ENCODE assay signal across 8 mouse cellular contexts in the genomic region with DNA sequence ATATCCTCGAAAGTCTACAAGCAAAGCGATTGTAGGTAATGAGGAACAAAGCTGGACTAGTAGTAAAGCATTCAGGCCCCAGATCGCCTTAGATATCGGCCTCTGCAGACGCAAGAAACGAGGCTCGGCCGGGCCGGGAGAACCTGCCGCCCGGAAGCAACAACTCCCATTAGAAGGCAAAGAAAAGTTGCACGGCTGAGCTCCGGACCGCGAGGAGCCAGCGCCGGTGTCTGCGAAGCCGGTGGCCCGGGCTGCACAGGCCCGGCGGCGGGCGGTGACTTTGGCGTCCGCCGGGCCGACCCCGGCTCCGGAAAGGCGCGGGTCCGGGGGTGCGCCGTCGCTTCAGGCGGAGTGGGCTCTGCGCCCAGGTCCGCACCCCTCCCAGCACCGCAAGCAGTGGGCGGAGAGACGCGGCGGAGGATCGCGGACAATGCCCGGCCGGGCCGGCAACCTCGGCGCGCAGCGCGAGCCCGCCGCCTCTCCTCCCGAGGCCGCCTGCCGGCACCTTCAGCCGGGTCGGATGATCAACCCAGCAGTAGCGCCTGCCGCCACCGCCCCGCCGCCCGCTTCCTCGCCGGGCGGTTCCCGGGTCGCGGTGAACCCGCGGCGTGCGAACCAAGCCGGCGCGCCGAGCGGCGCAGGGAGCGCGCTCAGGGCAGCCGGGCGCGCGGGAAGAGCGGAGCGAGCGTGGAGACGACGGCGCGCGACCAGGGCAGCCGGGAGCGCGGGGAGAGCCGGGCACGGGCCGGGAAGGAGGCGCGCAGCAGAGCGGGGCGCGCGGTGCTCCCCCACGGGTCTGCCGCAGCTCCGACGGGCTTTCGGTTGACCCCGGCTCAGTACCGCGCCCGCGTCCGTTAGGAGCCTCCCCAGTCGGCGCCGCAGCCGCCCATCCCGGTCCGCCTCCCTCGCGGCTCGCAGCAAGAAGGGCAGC. TPM values are rescaled to one million over a fixed set of nuclear protein-coding genes. Genes with fewer than 3 reads are reported as not detected.
DNase-seq lines count a peak whose midpoint lies in the region; ATAC-seq and TF ChIP-seq lines count a peak whose summit lies in the region.

No protein-coding gene starts in this region.

- peak overlapping the region; percentile 91 for H3K9ac ChIP-seq in kidney, embryonic 14.5 days (ENCODE audit: low read depth, low read length)
- peak overlapping the region; percentile 95 for H3K9ac ChIP-seq in liver, embryonic 12.5 days
- peak overlapping the region; percentile 88 for H3K9ac ChIP-seq in stomach, embryonic 15.5 days

- no peaks in the 10 kb centered on the region for H3K36me3 ChIP-seq in heart, embryonic 10.5 days
- no peaks in the 10 kb centered on the region; the same call in 1 of the 2 replicates for H3K36me3 ChIP-seq in kidney, embryonic 14.5 days (ENCODE audit: control insufficient read depth, insufficient read depth, low read length)
- H3K36me3 ChIP-seq in liver, embryonic 12.5 days = no peaks in the 10 kb centered on the region; the same call in 1 of the 2 replicates
- H3K36me3 ChIP-seq in stomach, embryonic 15.5 days = no peaks in the 10 kb centered on the region

- no peaks in the 10 kb centered on the region for H3K27me3 ChIP-seq in heart, embryonic 10.5 days (ENCODE audit: insufficient read depth, poor library complexity, severe bottlenecking)
- no peaks in the 10 kb centered on the region for H3K27me3 ChIP-seq in kidney, embryonic 14.5 days (ENCODE audit: control insufficient read depth, insufficient read depth, low read length)
- no peaks in the 10 kb centered on the region for H3K27me3 ChIP-seq in liver, embryonic 12.5 days (replicated peaks)
- H3K27me3 ChIP-seq in stomach, embryonic 15.5 days (replicated peaks) = no peaks in the 10 kb centered on the region

- no peak for TF ChIP-seq POLR2A in bone marrow macrophage, adult 2 months (IDR thresholded peaks at IDR 0.05; ENCODE audit: borderline replicate concordance, low read depth, low read length)
- TF ChIP-seq POLR2A in embryonic fibroblast, embryonic 13.5 days (IDR thresholded peaks at IDR 0.05; ENCODE audit: low read depth, low read length) = peak; percentile 24; the same call in 1 of the 2 replicates

- H3K4me3 ChIP-seq in bone marrow macrophage, adult 2 months (ENCODE audit: insufficient read depth, low read length) = peak overlapping the region; percentile 96
- H3K4me3 ChIP-seq in embryonic fibroblast, embryonic 13.5 days (ENCODE audit: insufficient read depth, low read length) = peak overlapping the region; percentile 88
- H3K4me3 ChIP-seq in heart, embryonic 10.5 days = peak overlapping the region; percentile 98
- peak overlapping the region; percentile 98 for H3K4me3 ChIP-seq in kidney, embryonic 14.5 days (ENCODE audit: low read length)
- H3K4me3 ChIP-seq in liver, embryonic 12.5 days = peak overlapping the region; percentile 97
- H3K4me3 ChIP-seq in stomach, embryonic 15.5 days (replicated peaks) = peak overlapping the region; percentile 99

- ATAC-seq in kidney, embryonic 14.5 days (ENCODE audit: low FRiP score, low TSS enrichment) = peak; percentile 55
- ATAC-seq in liver, embryonic 12.5 days = peak; percentile 26
- peak; percentile 23 for ATAC-seq in stomach, embryonic 15.5 days (ENCODE audit: insufficient read depth, low FRiP score, low read depth)

- peak; percentile 69 for DNase-seq in CD4-positive, CD25-positive, alpha-beta regulatory T cell, adult 2 months (ENCODE audit: low read depth, low spot score)
- peak; percentile 80 for DNase-seq in heart, embryonic 10.5 days (ENCODE audit: low spot score)
- DNase-seq in natural killer cell, adult 2 months (ENCODE audit: low spot score in 2 of 2) = peak; percentile 42 to 44

- no peak for TF ChIP-seq CTCF in bone marrow macrophage, adult 2 months (IDR thresholded peaks at IDR 0.05; ENCODE audit: low read depth, low read length)
- no peak for TF ChIP-seq CTCF in embryonic fibroblast, embryonic 13.5 days (IDR thresholded peaks at IDR 0.05; ENCODE audit: borderline replicate concordance, insufficient read depth, low read length)

- peaks cover 14% of the 10 kb centered on the region for H3K4me1 ChIP-seq in bone marrow macrophage, adult 2 months (ENCODE audit: control insufficient read depth, insufficient read depth, low read length)
- H3K4me1 ChIP-seq in embryonic fibroblast, embryonic 13.5 days (ENCODE audit: control insufficient read depth, insufficient read depth, low read length) = no peaks in the 10 kb centered on the region; the same call in 1 of the 2 replicates
- peaks cover 27% of the 10 kb centered on the region for H3K4me1 ChIP-seq in heart, embryonic 10.5 days
- H3K4me1 ChIP-seq in kidney, embryonic 14.5 days (ENCODE audit: control insufficient read depth, insufficient read depth, low read length) = peaks cover 20% of the 10 kb centered on the region; the same call in 1 of the 2 replicates
- H3K4me1 ChIP-seq in liver, embryonic 12.5 days = peaks cover 50% of the 10 kb centered on the region
- H3K4me1 ChIP-seq in stomach, embryonic 15.5 days = no peaks in the 10 kb centered on the region

- H3K27ac ChIP-seq in bone marrow macrophage, adult 2 months (ENCODE audit: insufficient read depth, low read depth, low read length) = peak overlapping the region; percentile 62; the same call in 1 of the 2 replicates
- peak overlapping the region; percentile 70 for H3K27ac ChIP-seq in embryonic fibroblast, embryonic 13.5 days (ENCODE audit: insufficient read depth, low read length)
- H3K27ac ChIP-seq in heart, embryonic 10.5 days = peak overlapping the region; percentile 97
- H3K27ac ChIP-seq in kidney, embryonic 14.5 days (ENCODE audit: low read depth, low read length) = peak overlapping the region; percentile 95
- peak overlapping the region; percentile 95 for H3K27ac ChIP-seq in liver, embryonic 12.5 days
- peak overlapping the region; percentile 97 for H3K27ac ChIP-seq in stomach, embryonic 15.5 days

- WGBS in heart, embryonic 10.5 days = under 1% methylated on average over 129 of the region's 129 CpGs
- WGBS in kidney, embryonic 14.5 days = under 1% methylated on average over 97 of the region's 129 CpGs
- under 1% methylated on average over 119 of the region's 129 CpGs for WGBS in liver, embryonic 12.5 days (ENCODE audit: insufficient replicate concordance)
- under 1% methylated on average over 78 of the region's 129 CpGs for WGBS in stomach, embryonic 15.5 days

- peak overlapping the region; percentile 69 for H3K4me2 ChIP-seq in kidney, embryonic 14.5 days (replicated peaks; ENCODE audit: low read depth, low read length)
- H3K4me2 ChIP-seq in liver, embryonic 12.5 days = peak overlapping the region; percentile 85
- peak overlapping the region; percentile 62 for H3K4me2 ChIP-seq in stomach, embryonic 15.5 days

- H3K9me3 ChIP-seq in heart, embryonic 10.5 days = no peaks in the 10 kb centered on the region
- no peaks in the 10 kb centered on the region for H3K9me3 ChIP-seq in kidney, embryonic 14.5 days (ENCODE audit: control insufficient read depth, low read length)
- H3K9me3 ChIP-seq in liver, embryonic 12.5 days (replicated peaks) = no peaks in the 10 kb centered on the region
- no peaks in the 10 kb centered on the region for H3K9me3 ChIP-seq in stomach, embryonic 15.5 days

RNA-seq across cellular contexts. Expression of gene Fryl, which starts 0.8 kb away (rescaled TPM):
- 44.5 and 47.9 TPM in 2 replicates for polyA plus RNA-seq in bone marrow macrophage, adult 2 months (2012; ENCODE audit: insufficient read depth, insufficient read length, missing spikeins)
- polyA plus RNA-seq in embryonic fibroblast, embryonic 13.5 days (2011; ENCODE audit: insufficient read length, low read depth, missing spikeins) = 55.5 and 59.2 TPM in 2 replicates
- polyA plus RNA-seq in heart, embryonic 10.5 days (2016; fragmentation: Nextera tagmentation; extraction: Ambion mirVana) = 27.7 and 32.6 TPM in 2 replicates
- 36.9 and 44.3 TPM in 2 replicates for polyA plus RNA-seq in kidney, embryonic 14.5 days (2014; fragmentation: Nextera tagmentation; extraction: Ambion mirVana)
- polyA plus RNA-seq in liver, embryonic 12.5 days (2016; fragmentation: Nextera tagmentation; extraction: Ambion mirVana) = 46.3 and 50.6 TPM in 2 replicates
- polyA plus RNA-seq in stomach, embryonic 15.5 days (2015; fragmentation: Nextera tagmentation; extraction: Ambion mirVana) = 33.4 TPM in 2 replicates

RNA-seq across cellular contexts. Expression of gene Ociad1, which starts 37.0 kb away (rescaled TPM):
- polyA plus RNA-seq in bone marrow macrophage, adult 2 months (2012; ENCODE audit: insufficient read depth, insufficient read length, missing spikeins) = 234 and 286 TPM in 2 replicates
- polyA plus RNA-seq in embryonic fibroblast, embryonic 13.5 days (2011; ENCODE audit: insufficient read length, low read depth, missing spikeins) = 426 and 477 TPM in 2 replicates
- polyA plus RNA-seq in heart, embryonic 10.5 days (2016; fragmentation: Nextera tagmentation; extraction: Ambion mirVana) = 169 and 198 TPM in 2 replicates
- polyA plus RNA-seq in kidney, embryonic 14.5 days (2014; fragmentation: Nextera tagmentation; extraction: Ambion mirVana) = 132 and 194 TPM in 2 replicates
- 154 and 159 TPM in 2 replicates for polyA plus RNA-seq in liver, embryonic 12.5 days (2016; fragmentation: Nextera tagmentation; extraction: Ambion mirVana)
- polyA plus RNA-seq in stomach, embryonic 15.5 days (2015; fragmentation: Nextera tagmentation; extraction: Ambion mirVana) = 249 and 252 TPM in 2 replicates

Comparison
In these comparisons a context has a peak if more than half of its experiments do, and no peak if none do; other contexts are left out.
1. Peak in every context shown above with its lines: DNase-seq, ATAC-seq, H3K4me3 ChIP-seq and H3K27ac ChIP-seq.